Mouse (Mus musculus): ENCODE data around the gene Ppid.
"Not testable (repeated sequence)": the region's sequence is repeated elsewhere in the genome, so short reads cannot be mapped to it uniquely, and the experiment has no call there.

Gene Ppid

GRCm38 (mm10) chr3:79572399-79572798 is 18.7 kb upstream of the Ppid start:
- in situ Hi-C loops (cut with MboI), result no loop called here

DNA sequence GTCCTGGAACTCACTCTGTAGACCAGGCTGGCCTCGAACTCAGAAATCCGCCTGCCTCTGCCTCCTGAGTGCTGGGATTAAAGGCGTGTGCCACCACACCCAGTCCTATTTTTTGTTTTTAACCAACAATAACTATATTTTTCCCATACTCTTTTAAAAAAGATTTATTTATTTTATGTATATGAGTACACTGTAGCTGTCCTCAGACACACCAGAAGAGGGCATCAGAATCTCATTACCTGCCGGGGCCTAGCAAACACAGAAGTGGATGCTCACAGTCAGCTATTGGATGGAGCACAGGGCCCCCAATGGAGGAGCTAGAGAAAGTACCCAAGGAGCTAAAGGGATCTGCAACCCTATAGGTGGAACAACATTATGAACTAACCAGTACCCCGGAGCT is 17.8 kb upstream of the Ppid start:
- in situ Hi-C loops (cut with MboI), result not testable (repeated sequence)

GRCm38 (mm10) chr3:79574336-79574735 is 16.8 kb upstream of the Ppid start:
- in situ Hi-C loops (cut with MboI), result no loop called here

GRCm38 (mm10) chr3:79575576-79576467 is 15.3 kb upstream of the Ppid start:
- in situ Hi-C loops (cut with MboI), result no loop called here

DNA sequence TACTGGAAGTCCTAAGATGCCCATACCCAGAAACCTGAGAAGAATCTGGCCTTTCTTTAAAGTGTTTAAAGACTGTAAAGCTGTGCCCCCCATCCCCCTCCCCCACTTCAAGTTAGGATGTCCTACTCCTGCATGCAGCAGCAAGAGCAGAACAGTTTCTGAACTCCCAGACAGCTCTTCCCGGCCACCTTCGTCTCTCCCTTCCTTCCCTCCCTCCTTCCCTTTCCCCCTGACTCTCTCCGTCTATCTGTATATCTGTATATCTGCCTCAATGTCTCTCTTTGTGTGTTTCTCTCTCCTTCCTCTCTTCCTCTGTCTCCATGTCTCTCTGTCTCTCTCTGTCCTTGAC is 14.7 kb upstream of the Ppid start:
- in situ Hi-C loops (cut with MboI), result no loop called here

DNA sequence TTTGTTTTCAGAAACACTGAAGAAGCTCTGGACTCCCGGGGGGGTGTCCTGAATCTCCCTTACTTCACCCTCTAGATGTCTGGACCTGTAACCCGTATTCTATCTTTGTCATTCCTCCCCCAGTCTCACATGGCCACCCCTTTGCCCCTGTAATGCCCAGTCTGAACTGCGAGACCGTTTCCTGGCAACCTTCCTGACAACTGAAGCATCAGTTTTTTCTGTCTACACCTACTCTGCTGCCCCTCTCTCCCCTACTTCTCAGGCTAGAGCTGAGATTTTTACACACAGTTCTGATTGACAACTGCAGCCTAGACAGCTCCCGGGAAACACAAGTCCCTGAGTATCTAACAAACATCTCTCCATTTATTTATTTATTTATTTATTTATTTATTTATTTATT is 14.3 kb upstream of the Ppid start:
- in situ Hi-C loops (cut with MboI), result no loop called here

DNA sequence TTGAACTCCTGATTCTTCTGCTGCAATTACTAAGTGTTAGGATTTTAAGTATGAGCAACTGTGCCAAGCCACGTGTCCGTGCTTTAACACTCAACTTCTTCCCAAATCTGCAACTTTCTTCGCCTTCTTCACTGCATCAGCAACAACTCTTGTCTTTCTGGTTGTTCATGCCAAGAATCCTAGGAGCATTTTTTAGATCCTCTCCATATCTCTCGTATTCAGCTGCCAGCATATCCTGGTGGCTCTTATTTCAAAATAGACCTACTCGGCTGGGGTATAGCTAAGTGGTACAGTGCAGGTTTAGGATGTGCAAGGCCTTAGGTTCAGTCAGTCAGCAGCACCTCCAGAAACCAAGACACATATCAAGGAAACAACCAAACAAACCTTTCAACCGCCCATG is 13.5 kb upstream of the Ppid start:
- in situ Hi-C loops (cut with MboI), result no loop called here

- in situ Hi-C loops (cut with MboI), result no loop called here
These were observed 13.0 kb upstream of the Ppid start for GRCm38 (mm10) chr3:79578164-79578563.

GRCm38 (mm10) chr3:79579891-79580575 is 11.1 kb upstream of the Ppid start:
- in situ Hi-C loops (cut with MboI), result loop anchor here (10.0 kb wide), 1 partner anchor 625 kb away; no protein-coding TSS in a partner anchor

- in situ Hi-C loops (cut with MboI), result loop anchor here (10.0 kb wide), 1 partner anchor 632 kb away; no protein-coding TSS in a partner anchor
These were observed 4.3 kb upstream of the Ppid start for GRCm38 (mm10) chr3:79586804-79587203.

- in situ Hi-C loops (cut with MboI), result loop anchor here (10.0 kb wide), 2 partner anchors 365 to 635 kb away; no protein-coding TSS in a partner anchor
These were observed 1.5 kb upstream of the Ppid start for GRCm38 (mm10) chr3:79589671-79590070.

- in situ Hi-C loops (cut with MboI), result loop anchor here (10.0 kb wide), 1 partner anchor 367 kb away; no protein-coding TSS in a partner anchor
These were observed 790 bp downstream of the Ppid start for GRCm38 (mm10) chr3:79591793-79592471.

DNA sequence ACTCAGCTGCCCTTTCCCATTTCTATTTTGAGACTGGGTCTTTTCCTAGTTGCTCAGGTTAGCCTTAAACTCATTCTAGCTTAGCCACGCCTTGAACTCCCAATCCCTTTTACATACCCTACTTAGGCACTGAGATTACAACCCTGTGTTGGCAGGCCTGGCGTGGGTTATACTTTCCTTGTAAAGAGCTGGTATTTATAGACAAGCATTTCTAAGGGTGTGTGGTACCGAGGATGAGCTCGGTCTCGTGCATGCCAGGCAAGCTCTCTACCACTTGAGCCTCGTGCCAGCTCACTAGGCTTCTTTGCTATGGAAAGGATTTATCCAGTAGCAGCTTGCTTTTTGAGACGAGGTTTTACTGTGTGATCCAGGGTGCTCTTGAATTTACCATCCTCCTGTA is 4.3 kb downstream of the Ppid start:
- in situ Hi-C loops (cut with MboI), result loop anchor here (10.0 kb wide), 1 partner anchor 371 kb away; no protein-coding TSS in a partner anchor

- in situ Hi-C loops (cut with MboI), result no loop called here
These were observed 18.7 kb downstream of the Ppid start for GRCm38 (mm10) chr3:79609886-79610285.

DNA sequence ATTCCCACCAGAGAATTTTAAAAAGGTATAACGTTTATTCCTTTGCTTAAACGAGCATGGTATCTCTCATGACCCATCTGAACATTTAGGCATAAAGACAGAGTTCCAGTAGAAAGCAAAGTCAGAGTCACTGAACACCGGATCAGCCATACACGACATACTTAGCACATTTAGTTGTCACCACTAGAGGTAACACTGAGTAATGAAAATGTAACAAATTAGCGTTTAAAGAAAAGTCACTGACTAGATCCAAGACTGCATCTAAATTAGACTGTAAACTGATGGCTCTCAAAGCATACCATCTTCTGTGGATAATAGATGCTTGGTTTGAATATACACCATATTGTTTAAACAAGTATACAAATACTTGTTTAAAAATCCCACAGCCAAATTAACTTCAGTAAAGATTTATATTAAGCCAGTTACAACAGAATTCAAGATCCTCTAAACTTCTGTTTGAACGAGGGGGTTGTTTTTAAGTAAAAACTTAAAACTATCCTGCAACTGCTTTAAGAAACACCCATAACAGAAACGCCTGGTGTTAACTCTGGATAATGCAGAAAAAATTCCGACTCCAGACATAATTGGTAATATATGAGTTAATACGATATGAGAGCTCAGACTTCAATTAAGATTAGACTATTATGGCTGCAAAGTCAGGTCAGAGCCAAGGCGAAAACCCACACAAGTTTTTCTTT is 36.5 kb downstream of the Ppid start:
- in situ Hi-C loops (cut with MboI), result no loop called here

DNA sequence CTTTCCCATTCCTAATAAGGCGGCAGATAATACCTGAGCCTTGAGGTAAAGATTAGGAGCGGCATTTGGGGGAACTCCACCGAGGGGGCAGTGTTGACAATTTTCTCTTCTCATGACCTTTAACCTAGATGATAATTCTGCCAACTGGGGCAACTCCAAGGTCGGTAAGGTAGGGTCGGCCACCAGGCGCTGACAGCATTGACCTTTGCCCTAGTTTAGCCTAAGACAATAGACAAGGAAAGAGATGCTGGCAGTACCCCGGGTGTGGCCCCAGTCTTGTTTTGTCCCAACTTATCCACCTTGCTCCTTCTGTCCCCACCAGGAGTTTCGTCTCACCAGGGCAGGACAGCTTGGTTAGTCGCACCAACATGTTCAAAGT is 37.0 kb downstream of the Ppid start:
- in situ Hi-C loops (cut with MboI), result no loop called here

DNA sequence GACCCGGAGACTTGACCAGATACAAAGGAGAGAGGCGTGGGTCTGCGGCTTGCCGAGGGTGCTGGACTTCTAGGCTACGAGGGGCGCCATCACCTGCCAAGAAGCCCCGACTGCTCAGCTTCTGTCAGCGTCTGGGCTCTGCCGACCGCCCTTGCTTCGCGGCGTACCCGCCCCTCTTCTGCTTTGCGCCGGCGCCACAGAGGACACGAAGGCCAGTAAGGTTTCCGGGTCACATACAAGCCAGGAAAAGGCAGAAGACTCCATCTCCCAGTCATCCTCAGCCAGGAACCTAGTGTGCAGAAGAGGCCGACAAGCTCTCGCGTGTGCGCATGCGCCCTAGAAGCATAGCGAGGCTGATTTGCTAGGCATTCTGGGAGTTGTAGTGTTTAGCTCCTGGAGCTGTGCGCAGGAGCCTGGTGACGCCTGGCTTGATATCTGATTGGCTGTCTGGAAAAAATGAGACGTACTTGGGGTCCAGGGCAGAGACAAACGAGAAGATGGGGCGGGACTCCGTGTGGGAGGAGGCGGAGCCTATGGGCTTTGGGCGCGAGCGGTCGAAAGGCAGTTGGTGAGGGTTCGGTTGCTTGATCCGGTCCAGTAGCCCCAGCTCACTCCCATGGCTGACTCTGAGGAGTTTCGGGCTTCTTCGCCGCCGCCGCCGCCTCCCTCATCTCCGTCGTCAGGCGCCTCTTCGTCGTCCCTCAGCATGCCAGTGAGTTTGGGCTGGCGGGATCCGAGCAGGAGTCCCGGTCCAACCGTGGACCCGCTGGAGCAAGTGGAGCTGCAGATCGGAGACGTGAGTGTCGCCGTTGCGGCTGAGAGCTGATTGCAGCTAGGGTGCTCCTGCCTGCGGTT is 37.6 kb downstream of the Ppid start, which contains the start of gene 4930579G24Rik:
TSS of gene 4930579G24Rik (plus strand) at position 519 of the 855 bp plus-strand sequence.
- in situ Hi-C loops (cut with MboI), result no loop called here

DNA sequence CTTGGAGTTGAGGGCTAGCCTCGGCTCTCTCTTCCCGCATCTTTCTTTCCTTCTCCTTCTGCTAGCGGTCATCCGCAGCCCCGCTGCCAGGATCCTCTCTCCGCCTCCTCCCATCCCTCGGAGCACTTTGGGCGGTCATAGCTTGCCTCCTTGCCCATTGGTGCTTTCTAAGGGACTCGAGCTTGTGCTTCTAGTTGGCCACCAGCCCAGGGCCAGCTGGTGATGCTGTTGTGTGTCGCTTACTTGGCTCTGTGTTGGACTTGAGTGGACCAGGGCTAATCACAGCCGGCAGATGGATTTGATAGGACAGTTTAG is 38.2 kb downstream of the Ppid start, which contains the start of gene Etfdh:
TSS of gene Etfdh (minus strand) at position 85 of the 315 bp plus-strand sequence.
- in situ Hi-C loops (cut with MboI), result no loop called here

- in situ Hi-C loops (cut with MboI), result no loop called here
These were observed 61.0 kb downstream of the Ppid start for GRCm38 (mm10) chr3:79652129-79652528.
